Mouse (Mus musculus) stomach, postnatal 0 days (tissue): ENCODE measurements around the gene Gramd1b. TPM values are rescaled to one million over a fixed set of nuclear protein-coding genes. Genes with fewer than 3 reads are reported as not detected.

ENCODE experiments used
- ATAC-seq: fragments of 200-750 bp; cut with Nextera tagmentation; 2 replicates; pipeline ENCODE4 v1.8.0; 2017; ENCODE audit not compliant: low FRiP score, low TSS enrichment
- DNase-seq: peaks from one replicate; pipeline ENCODE4 v3.0.0-alpha.2; 2016; ENCODE audit warnings: low spot score
- H3K27ac ChIP-seq: fragments of 300-500 bp; sonication (generic); replicated peaks from 2 replicates; pipeline ENCODE4 v1.5.1; 2014; ENCODE audit warnings: mild to moderate bottlenecking, control low read depth
- H3K27me3 ChIP-seq: fragments of 300-500 bp; sonication (generic); 2 replicates; pipeline ENCODE4 v1.6.1; 2014; ENCODE audit warnings: low read length; ENCODE audit not compliant: control insufficient read depth, insufficient read depth
- H3K36me3 ChIP-seq: fragments of 300-500 bp; sonication (generic); 2 replicates; pipeline ENCODE4 v1.6.1; 2014; ENCODE audit warnings: low read length, mixed read lengths; ENCODE audit not compliant: control insufficient read depth, insufficient read depth
- H3K4me1 ChIP-seq: fragments of 300-500 bp; sonication (generic); replicated peaks from 2 replicates; pipeline ENCODE4 v1.6.1; 2014; ENCODE audit warnings: antibody characterized with exemption; ENCODE audit not compliant: control insufficient read depth, insufficient read depth
- H3K4me2 ChIP-seq: fragments of 300-500 bp; sonication (generic); replicated peaks from 2 replicates; pipeline ENCODE4 v1.6.1; 2014; ENCODE audit warnings: low read depth, mild to moderate bottlenecking, control low read depth, moderate library complexity
- H3K4me3 ChIP-seq: fragments of 300-500 bp; sonication (generic); 2 replicates; pipeline ENCODE4 v1.5.1; 2014; ENCODE audit warnings: low read depth, low read length, control low read depth
- H3K9ac ChIP-seq: fragments of 300-500 bp; sonication (generic); 2 replicates; pipeline ENCODE4 v1.6.1; 2014; ENCODE audit warnings: mild to moderate bottlenecking, low read length, control low read depth, mixed read lengths
- H3K9me3 ChIP-seq: fragments of 300-500 bp; sonication (generic); 2 replicates; pipeline ENCODE4 v1.6.1; 2016; ENCODE audit warnings: low read length; ENCODE audit not compliant: control insufficient read depth
- CTCF ChIP-seq: IDR thresholded peaks from 2 replicates; pipeline ENCODE4 v1.5.1; 2016; ENCODE audit warnings: antibody characterized with exemption, low read depth, mild to moderate bottlenecking, moderate library complexity
- EP300 ChIP-seq: optimal IDR thresholded peaks from 2 replicates; pipeline ENCODE3; 2016; ENCODE audit warnings: antibody characterized with exemption
- WGBS: fragments of 180-500 bp; shearing (Covaris S2); extraction: QIAGEN DNeasy Blood & Tissue Kit; methylation state at CpG from one replicate; pipeline ENCODE4 v1.1.7; 2014; 5-methylcytosine and 5-hydroxymethylcytosine counted together
- polyA plus RNA-seq: library from polyadenylated mRNA; unstranded; fragments of >200 nt; fragmentation: Nextera tagmentation; extraction: Ambion mirVana; gene quantifications from 2 replicates; pipeline ENCODE4 v1.2.1, GENCODE M21; 2015

The Gramd1b gene
- polyA plus RNA-seq, 1 experiment from 2014 or later = 1.8 TPM

DNA sequence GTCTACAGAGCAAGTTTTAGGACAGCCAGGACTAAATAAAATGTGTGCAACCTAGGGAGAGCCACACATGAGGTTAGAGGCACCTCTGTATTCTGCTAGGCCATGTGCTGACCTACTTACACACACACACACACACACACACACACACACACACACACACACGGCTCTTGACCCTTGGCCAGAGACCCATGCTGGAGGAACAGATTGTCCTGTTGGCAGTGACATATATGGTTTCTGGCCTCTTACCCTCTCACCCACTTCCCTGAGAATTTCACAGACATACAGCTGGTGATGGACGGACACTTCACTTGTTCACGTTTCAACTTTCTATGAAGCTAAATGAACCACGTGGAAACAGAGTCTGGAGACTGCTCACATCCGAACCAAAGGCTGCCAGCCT, 212.4 kb downstream of the Gramd1b start:
- H3K27me3 ChIP-seq = no peaks in the 10 kb centered on the region
- no peaks in the 10 kb centered on the region; the same call in none of the 2 replicates for H3K4me1 ChIP-seq
- WGBS = 68% methylated on average over 5 of the region's 5 CpGs
- no peak for TF ChIP-seq EP300
- no peak for TF ChIP-seq CTCF
- 0 out of 2 replicates have a peak overlapping the region, but pooled peaks have one; percentile 4 for H3K4me2 ChIP-seq
- no peak for DNase-seq
- no peaks in the 10 kb centered on the region for H3K36me3 ChIP-seq
- no peak overlapping the region for H3K9ac ChIP-seq
- no peaks in the 10 kb centered on the region for H3K9me3 ChIP-seq
- ATAC-seq = no peak
- no peak overlapping the region for H3K27ac ChIP-seq
- H3K4me3 ChIP-seq = no peak overlapping the region

DNA sequence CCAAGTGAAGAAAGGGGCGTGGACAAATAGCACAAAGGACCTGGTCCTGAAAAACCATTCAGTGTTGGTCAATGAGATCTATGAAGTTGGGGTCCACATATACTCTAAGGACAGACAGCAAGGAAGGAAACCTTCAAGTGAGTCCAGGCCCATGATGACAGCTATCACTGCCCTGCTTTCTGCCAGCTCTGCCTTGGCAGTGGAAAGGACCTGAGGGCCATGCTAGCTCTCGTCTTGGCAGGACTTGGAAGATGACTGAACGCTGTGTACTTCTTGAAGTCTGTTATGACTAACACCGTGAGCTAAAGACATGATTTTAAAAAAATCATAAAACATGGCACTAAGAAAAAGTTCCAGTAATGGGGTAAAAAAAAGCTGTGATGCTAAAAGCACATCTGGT, 213.4 kb downstream of the Gramd1b start:
- Histone ChIP-seq H3K9ac (no peak overlapping the region), H3K9me3 (no peaks in the 10 kb centered on the region), H3K4me1 (no peaks in the 10 kb centered on the region; the same call in none of the 2 replicates), H3K36me3 (no peaks in the 10 kb centered on the region), H3K27ac (no peak overlapping the region), H3K4me3 (no peak overlapping the region), H3K4me2 (no peak overlapping the region), H3K27me3 (no peaks in the 10 kb centered on the region)
- DNase-seq (no peak), ATAC-seq (no peak)
- 78% methylated on average over 4 of the region's 4 CpGs for WGBS
- TF ChIP-seq EP300 = no peak

DNA sequence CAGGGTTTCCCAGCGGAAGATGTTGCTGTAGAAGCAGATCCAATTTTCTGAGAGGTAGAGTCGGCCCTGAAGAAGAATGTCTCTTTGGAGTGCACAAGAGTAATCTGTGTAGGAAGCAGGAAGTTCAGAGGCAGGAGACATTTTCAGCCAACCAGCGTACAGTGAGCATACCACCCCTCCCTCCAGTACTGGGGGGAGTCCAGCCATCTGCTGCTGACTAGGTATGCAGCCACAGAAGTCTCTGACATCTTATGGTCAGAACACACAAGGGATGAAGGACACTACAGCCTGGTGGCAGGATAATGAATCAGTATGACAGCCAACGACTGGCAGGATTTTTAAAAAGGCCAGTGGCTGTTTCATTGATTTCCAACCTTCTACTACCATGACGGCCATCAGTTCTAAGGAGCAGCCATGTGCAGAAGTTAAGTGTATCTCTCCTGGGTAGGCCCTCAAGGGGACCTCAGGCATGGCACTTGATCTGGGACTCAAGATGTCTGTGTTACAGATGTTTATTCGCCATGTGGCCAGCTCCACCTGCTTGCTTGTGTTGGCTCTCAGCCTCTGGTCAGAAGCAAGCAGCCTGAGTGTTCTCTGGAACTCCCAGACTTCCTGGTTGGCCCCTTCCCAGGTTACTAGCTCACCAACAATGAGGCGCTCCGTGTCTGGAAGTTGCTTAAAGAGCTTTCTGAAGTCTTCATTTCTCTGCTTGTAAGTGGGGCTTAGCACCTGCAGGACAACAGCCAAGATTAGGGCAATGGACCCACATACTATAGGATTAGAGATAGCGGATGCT, 214.1 kb downstream of the Gramd1b start:
- ATAC-seq (no peak), DNase-seq (peak; percentile 47)
- H3K9ac ChIP-seq = no peak overlapping the region
- H3K4me3 ChIP-seq = no peak overlapping the region
- no peaks in the 10 kb centered on the region for H3K27me3 ChIP-seq
- no peaks in the 10 kb centered on the region; the same call in none of the 2 replicates for H3K4me1 ChIP-seq
- H3K9me3 ChIP-seq = no peaks in the 10 kb centered on the region
- H3K4me2 ChIP-seq = no peak overlapping the region
- H3K36me3 ChIP-seq = no peaks in the 10 kb centered on the region
- TF ChIP-seq CTCF (no peak), EP300 (no peak)
- WGBS = 71% methylated on average over 9 of the region's 9 CpGs
- no peak overlapping the region for H3K27ac ChIP-seq

- H3K36me3 ChIP-seq = no peaks in the 10 kb centered on the region
- no peak for DNase-seq
- H3K9ac ChIP-seq = no peak overlapping the region
- no peak overlapping the region for H3K4me3 ChIP-seq
- H3K9me3 ChIP-seq = no peaks in the 10 kb centered on the region
- no peak for ATAC-seq
- H3K27ac ChIP-seq = no peak overlapping the region
- 80% methylated on average over 9 of the region's 9 CpGs for WGBS
- no peaks in the 10 kb centered on the region for H3K27me3 ChIP-seq
- no peak overlapping the region for H3K4me2 ChIP-seq
- H3K4me1 ChIP-seq = no peaks in the 10 kb centered on the region
- TF ChIP-seq CTCF = no peak
- TF ChIP-seq EP300 = no peak
Measured at GRCm38 (mm10) chr9:40311813-40312212, 219.4 kb downstream of the Gramd1b start.

GRCm38 (mm10) chr9:40309876-40310275, 221.3 kb downstream of the Gramd1b start:
- no peak overlapping the region for H3K4me2 ChIP-seq
- 96% methylated on average over 6 of the region's 6 CpGs for WGBS

GRCm38 (mm10) chr9:40307311-40307710, 223.9 kb downstream of the Gramd1b start:
- DNase-seq (no peak), ATAC-seq (no peak)
- no peak overlapping the region for H3K4me2 ChIP-seq
- H3K4me1 ChIP-seq = no peaks in the 10 kb centered on the region
- 85% methylated on average over 3 of the region's 3 CpGs for WGBS
- no peak overlapping the region for H3K4me3 ChIP-seq
- H3K27ac ChIP-seq = no peak overlapping the region
- TF ChIP-seq EP300 (no peak), CTCF (no peak)
- no peaks in the 10 kb centered on the region; the same call in none of the 2 replicates for H3K36me3 ChIP-seq
- H3K9ac ChIP-seq = no peak overlapping the region
- no peaks in the 10 kb centered on the region for H3K9me3 ChIP-seq
- no peaks in the 10 kb centered on the region for H3K27me3 ChIP-seq

More at GRCm38 (mm10) chr9:40309876-40310275, 221.3 kb downstream of the Gramd1b start:
- H3K9me3 ChIP-seq = no peaks in the 10 kb centered on the region
- H3K27me3 ChIP-seq = no peaks in the 10 kb centered on the region
- no peak overlapping the region for H3K9ac ChIP-seq
- ATAC-seq = no peak
- DNase-seq = no peak
- H3K4me1 ChIP-seq = no peaks in the 10 kb centered on the region
- TF ChIP-seq EP300 = no peak
- TF ChIP-seq CTCF = no peak
- no peaks in the 10 kb centered on the region; the same call in 1 of the 2 replicates for H3K36me3 ChIP-seq
- H3K4me3 ChIP-seq = no peak overlapping the region
- no peak overlapping the region for H3K27ac ChIP-seq
